Mouse (Mus musculus) neural tube, embryonic 15.5 days (tissue): ENCODE data around the gene Supt16. TPM values are rescaled to one million over a fixed set of nuclear protein-coding genes. Genes with fewer than 3 reads are reported as not detected.

Experiments
- ATAC-seq: fragments of 200-750 bp; cut with Nextera tagmentation; 2 replicates; pipeline ENCODE4 v1.8.0; 2017; ENCODE audit warnings: mild to moderate bottlenecking, moderate TSS enrichment, moderate library complexity; ENCODE audit not compliant: low FRiP score
- H3K27ac ChIP-seq: fragments of 300-500 bp; sonication (generic); replicated peaks from 2 replicates; pipeline ENCODE4 v1.5.1; 2015; ENCODE audit warnings: mild to moderate bottlenecking, inconsistent platforms
- H3K27me3 ChIP-seq: fragments of 300-500 bp; sonication (generic); replicated peaks from 2 replicates; pipeline ENCODE4 v1.6.1; 2015; ENCODE audit warnings: inconsistent platforms
- H3K36me3 ChIP-seq: fragments of 300-500 bp; sonication (generic); 2 replicates; pipeline ENCODE4 v1.6.1; 2015; ENCODE audit warnings: inconsistent platforms
- H3K4me1 ChIP-seq: fragments of 300-500 bp; sonication (generic); 2 replicates; pipeline ENCODE4 v1.6.1; 2015; ENCODE audit warnings: inconsistent platforms
- H3K4me2 ChIP-seq: fragments of 300-500 bp; sonication (generic); 2 replicates; pipeline ENCODE4 v1.6.1; 2015; ENCODE audit warnings: inconsistent platforms, mild to moderate bottlenecking, moderate library complexity
- H3K4me3 ChIP-seq: fragments of 300-500 bp; sonication (generic); replicated peaks from 2 replicates; pipeline ENCODE4 v1.5.1; 2015; ENCODE audit warnings: mild to moderate bottlenecking, inconsistent platforms
- H3K9ac ChIP-seq: fragments of 300-500 bp; sonication (generic); replicated peaks from 2 replicates; pipeline ENCODE4 v1.6.1; 2015; ENCODE audit warnings: mild to moderate bottlenecking, inconsistent platforms
- H3K9me3 ChIP-seq: fragments of 300-500 bp; sonication (generic); replicated peaks from 2 replicates; pipeline ENCODE4 v1.6.1; 2016; ENCODE audit warnings: inconsistent platforms
- WGBS: fragments of 180-500 bp; shearing (Covaris S2); methylation state at CpG from one replicate; pipeline ENCODE4 v1.1.7; 2015; ENCODE audit warnings: mixed read lengths; 5-methylcytosine and 5-hydroxymethylcytosine counted together
- polyA plus RNA-seq: library from polyadenylated mRNA; unstranded; fragments of >200 nt; fragmentation: Nextera tagmentation; extraction: Ambion mirVana; gene quantifications from 2 replicates; pipeline ENCODE4 v1.2.1, GENCODE M21; 2015

Supt16 gene
- polyA plus RNA-seq: 36.8 and 45.9 TPM in 2 replicates

DNA sequence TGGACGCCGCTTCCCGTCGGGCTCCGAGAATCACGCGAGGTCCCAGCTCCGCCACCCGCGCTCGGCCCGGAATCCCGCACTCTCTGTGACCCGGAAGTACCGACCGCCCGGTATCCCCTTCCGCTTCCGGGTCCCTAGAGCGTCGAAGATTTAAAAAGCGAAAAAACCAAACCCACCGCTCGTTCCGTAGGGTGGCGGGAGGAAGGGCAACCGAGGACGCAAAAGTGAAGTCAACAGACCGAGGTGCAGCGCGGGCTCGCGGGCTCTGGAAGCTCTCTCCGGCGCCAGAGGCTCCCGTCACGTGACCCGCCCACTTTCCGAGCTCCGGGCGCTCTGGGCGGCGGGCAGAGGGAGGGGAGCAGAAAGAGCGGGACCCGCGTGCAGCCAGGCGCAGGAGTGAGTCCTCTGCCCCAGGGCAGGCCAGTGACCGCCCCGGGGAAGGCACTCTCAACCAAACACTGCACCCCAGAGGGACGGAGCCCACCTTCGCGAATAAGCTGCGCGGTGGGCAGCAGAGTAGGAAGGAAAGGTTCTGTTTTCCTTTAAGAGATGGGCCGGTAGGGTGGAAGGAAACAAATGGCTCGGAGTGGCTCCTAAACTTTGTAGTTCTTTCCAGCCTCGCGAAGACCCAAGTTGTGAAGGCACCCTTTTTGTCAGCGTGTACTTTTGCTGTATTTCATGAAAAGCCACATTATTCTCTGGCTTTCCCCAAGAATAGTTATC is at the start of gene Supt16:
Gene Supt16, minus strand, starts transcription at position 261 of the 723 bp plus-strand sequence.
- Histone ChIP-seq H3K9ac (peak within 1 kb of the TSS; percentile 91), H3K27ac (peak within 1 kb of the TSS; percentile 95), H3K4me1 (peaks cover 21% of the 10 kb centered on the region), H3K9me3 (no peaks in the 10 kb centered on the region), H3K27me3 (no peaks in the 10 kb centered on the region), H3K4me2 (peak within 1 kb of the TSS; percentile 76), H3K36me3 (peaks cover 29% of the 10 kb centered on the region), H3K4me3 (peak within 1 kb of the TSS; percentile 100)
- ATAC-seq: peak; percentile 98
- WGBS: under 1% methylated on average over 59 of the region's 59 CpGs

DNA sequence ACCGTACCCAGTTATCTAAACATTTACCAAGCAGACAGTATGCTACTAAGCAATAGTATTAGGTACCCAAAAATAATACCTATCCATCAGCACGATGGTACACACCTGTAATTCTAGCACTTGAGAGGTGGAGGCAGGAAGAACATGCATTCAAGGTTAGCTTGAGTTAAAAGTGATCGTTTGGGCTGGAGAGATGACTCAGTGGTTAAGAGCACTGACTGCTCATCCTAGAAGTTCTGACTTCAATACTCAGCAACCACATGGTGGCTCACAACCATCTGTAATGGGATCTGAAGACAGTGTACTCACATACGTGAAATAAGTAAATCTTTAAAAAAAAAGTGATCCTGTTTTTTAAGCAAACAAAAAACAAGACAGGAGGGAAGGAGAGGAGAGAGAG is 48.9 kb upstream of the Supt16 start:
- H3K27me3 ChIP-seq: no peaks in the 10 kb centered on the region
- H3K4me2 ChIP-seq: no peak overlapping the region
- H3K27ac ChIP-seq: no peak overlapping the region
- no peak overlapping the region for H3K4me3 ChIP-seq
- no peak for ATAC-seq
- 82% methylated on average over 4 of the region's 4 CpGs for WGBS
- H3K36me3 ChIP-seq: no peaks in the 10 kb centered on the region
- H3K9ac ChIP-seq: no peak overlapping the region
- no peaks in the 10 kb centered on the region for H3K9me3 ChIP-seq
- H3K4me1 ChIP-seq: peaks cover 26% of the 10 kb centered on the region

DNA sequence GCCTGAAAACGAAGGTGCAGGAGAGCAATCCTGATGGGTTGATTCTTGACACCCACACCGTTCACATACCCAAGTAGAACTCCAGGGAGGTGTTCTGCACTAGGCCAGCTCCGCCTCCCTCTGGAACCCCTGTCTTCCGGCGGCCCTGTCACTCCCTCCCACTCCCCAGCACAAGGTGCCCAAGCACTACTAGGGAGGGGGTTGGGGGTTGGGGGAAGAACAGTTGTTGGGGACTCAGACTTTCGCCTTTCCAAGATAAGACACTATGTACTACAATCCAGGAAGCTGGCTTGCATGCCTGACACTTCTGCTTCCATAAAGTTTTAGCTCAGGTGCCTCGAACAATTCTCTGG is 47.5 kb upstream of the Supt16 start:
- H3K4me3 ChIP-seq: peak overlapping the region; percentile 78
- WGBS: 13% methylated on average over 7 of the region's 7 CpGs
- no peaks in the 10 kb centered on the region for H3K36me3 ChIP-seq
- H3K9ac ChIP-seq: peak overlapping the region; percentile 48
- H3K9me3 ChIP-seq: no peaks in the 10 kb centered on the region
- no peaks in the 10 kb centered on the region for H3K27me3 ChIP-seq
- H3K4me2 ChIP-seq: peak overlapping the region; percentile 78
- ATAC-seq: peak; percentile 80
- H3K27ac ChIP-seq: peak overlapping the region; percentile 62
- H3K4me1 ChIP-seq: peaks cover 26% of the 10 kb centered on the region

DNA sequence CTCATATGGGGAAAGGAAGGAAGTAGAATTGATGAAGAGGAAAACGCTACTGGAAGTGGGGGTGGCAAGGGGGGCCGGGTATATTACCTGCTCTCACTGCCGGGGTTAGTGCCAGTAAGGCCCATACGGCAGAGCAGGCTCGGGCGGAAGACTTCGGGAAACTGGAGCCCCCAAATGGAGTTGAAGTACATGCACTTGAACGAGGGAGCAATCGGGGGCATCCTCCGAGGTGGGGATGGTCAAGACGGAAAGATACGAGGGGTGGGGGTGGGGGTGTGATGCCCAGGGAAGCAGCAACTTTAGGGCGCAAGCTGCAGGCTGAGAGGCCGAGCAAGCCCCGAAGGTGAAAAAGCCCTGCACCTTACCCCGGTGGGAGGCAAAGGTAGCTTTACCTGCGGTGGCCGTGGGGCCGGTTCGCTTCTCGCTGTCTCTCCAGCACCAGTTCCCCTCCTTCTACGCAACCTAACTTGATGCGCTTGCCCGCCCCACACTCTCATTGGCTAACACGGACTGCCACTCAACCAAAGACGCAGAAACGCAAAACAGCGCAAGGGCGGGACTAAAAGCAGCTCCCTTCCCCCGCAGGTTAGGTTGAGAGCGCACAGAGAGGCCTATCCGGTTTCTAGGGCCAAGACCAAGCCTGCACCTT is 46.9 kb upstream of the Supt16 start:
- peak; percentile 100 for ATAC-seq
- Histone ChIP-seq H3K27me3 (no peaks in the 10 kb centered on the region), H3K9me3 (no peaks in the 10 kb centered on the region), H3K9ac (peak overlapping the region; percentile 78), H3K36me3 (no peaks in the 10 kb centered on the region), H3K4me3 (peak overlapping the region; percentile 78), H3K27ac (peak overlapping the region; percentile 80), H3K4me1 (peaks cover 26% of the 10 kb centered on the region), H3K4me2 (peak overlapping the region; percentile 78)
- under 1% methylated on average over 32 of the region's 32 CpGs for WGBS

DNA sequence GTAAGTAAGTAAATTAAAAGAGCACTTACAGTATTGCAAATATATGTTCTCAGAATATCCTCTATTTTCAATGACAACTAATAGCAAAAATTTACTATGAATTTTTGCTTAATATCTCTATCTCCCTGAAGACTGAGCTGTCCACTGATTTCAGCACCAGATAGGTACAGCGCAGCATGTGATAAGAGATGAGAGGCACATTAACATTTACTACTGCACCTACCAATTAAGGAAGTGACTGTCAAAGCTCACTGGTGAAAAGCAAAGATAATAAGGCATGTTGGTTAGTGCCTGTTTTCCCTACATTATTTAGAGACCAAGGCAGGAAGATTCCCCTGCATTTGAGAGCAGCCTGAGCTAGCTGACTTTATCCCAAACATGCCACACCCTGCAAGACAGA is 39.0 kb upstream of the Supt16 start:
- Histone ChIP-seq H3K9me3 (no peaks in the 10 kb centered on the region), H3K27ac (no peak overlapping the region), H3K36me3 (peaks cover 52% of the 10 kb centered on the region), H3K4me1 (no peaks in the 10 kb centered on the region), H3K4me2 (no peak overlapping the region), H3K4me3 (no peak overlapping the region), H3K27me3 (no peaks in the 10 kb centered on the region), H3K9ac (no peak overlapping the region)
- no peak for ATAC-seq
- WGBS: 92% methylated on average over 1 of the region's 1 CpGs

DNA sequence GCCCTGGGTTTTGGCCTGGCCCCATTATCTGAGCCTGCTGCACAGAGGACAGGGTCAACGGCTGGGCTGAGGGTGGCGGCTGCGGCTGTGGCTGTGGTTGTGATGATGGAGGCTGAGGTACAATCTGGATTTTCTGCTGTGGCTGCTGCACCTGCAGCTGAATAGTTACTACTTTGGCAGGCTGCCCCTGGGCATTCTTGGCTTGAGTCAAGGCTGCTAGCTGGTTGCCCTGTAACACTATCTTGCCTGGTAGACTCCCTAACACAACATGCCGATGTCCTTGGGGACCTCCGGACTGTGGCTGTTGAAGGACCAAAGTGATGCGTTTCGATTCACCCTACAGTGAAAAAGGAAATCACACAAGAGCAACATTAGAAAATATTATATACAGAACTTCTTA is 37.9 kb upstream of the Supt16 start:
- H3K4me3 ChIP-seq: no peak overlapping the region
- H3K36me3 ChIP-seq: peaks cover 62% of the 10 kb centered on the region
- 91% methylated on average over 7 of the region's 7 CpGs for WGBS
- H3K9me3 ChIP-seq: no peaks in the 10 kb centered on the region
- ATAC-seq: no peak
- H3K9ac ChIP-seq: no peak overlapping the region
- no peak overlapping the region for H3K4me2 ChIP-seq
- H3K27ac ChIP-seq: no peak overlapping the region
- no peaks in the 10 kb centered on the region for H3K27me3 ChIP-seq
- H3K4me1 ChIP-seq: no peaks in the 10 kb centered on the region

DNA sequence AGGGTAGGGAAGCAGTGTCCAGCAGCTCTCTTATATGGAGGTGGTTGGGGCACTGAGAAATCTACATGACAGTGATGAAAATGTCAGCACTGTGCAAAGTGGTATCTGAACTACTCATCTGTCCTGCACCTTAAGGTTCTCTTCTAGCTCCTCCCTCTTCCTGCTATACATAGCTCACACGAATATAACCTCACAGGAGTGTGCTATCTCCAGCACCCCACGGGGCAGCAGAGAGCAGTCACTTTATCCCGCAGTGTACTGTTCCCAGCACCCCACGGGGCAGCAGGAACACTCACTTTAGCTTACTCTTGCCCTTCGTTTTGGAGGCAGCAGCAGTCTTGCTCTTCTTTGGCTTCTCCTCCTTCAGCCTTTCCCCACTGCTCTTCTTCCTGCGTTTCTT is 35.0 kb upstream of the Supt16 start:
- no peak for ATAC-seq
- H3K27ac ChIP-seq: no peak overlapping the region
- H3K27me3 ChIP-seq: no peaks in the 10 kb centered on the region
- WGBS: 87% methylated on average over 6 of the region's 6 CpGs
- no peaks in the 10 kb centered on the region for H3K9me3 ChIP-seq
- no peak overlapping the region for H3K4me3 ChIP-seq
- H3K9ac ChIP-seq: no peak overlapping the region
- no peak overlapping the region for H3K4me2 ChIP-seq
- H3K4me1 ChIP-seq: no peaks in the 10 kb centered on the region
- peaks cover 84% of the 10 kb centered on the region for H3K36me3 ChIP-seq

DNA sequence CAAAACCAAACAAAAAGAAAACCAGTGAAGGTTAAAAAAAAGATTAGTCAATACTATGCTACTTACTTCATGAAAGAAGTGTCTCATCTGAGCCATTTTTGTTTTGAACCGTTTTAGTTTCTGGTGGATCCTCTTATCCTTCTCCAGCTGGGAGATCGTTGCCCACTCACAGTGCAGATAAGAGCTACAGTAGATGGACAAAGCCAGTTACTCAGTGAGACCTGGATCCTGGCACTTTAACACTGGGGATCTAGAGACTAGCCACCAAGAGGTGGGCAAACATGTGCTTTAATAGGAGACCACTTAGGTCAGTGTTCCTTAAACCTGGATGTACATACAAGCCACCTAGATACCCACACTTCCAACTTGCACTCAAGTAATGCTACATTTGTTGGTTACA is 28.8 kb upstream of the Supt16 start:
- no peaks in the 10 kb centered on the region for H3K27me3 ChIP-seq
- peaks cover 87% of the 10 kb centered on the region for H3K36me3 ChIP-seq
- H3K4me2 ChIP-seq: no peak overlapping the region
- no peaks in the 10 kb centered on the region for H3K9me3 ChIP-seq
- no peaks in the 10 kb centered on the region for H3K4me1 ChIP-seq
- no peak for ATAC-seq
- 93% methylated on average over 2 of the region's 2 CpGs for WGBS
- no peak overlapping the region for H3K27ac ChIP-seq
- no peak overlapping the region for H3K4me3 ChIP-seq
- H3K9ac ChIP-seq: no peak overlapping the region

DNA sequence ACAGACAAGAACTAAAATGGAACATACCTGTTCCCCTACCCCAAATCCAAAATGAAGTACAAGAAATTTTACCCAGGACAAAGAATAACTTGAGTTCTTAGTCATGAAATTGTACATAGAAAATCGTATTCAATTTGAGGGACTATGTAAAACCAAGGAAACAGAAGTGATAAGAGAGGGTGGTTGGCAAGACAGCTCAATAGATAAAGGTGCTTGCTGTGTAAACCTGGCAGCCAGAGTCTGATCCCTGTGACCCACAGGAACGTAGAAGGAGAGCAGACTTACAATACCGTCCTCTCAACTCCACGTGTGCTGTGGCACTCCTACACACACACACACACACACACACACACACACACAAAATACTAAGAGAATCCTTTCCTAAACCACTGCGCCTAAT is 20.0 kb upstream of the Supt16 start:
- Histone ChIP-seq H3K4me1 (no peaks in the 10 kb centered on the region), H3K9me3 (no peaks in the 10 kb centered on the region), H3K27ac (no peak overlapping the region), H3K27me3 (no peaks in the 10 kb centered on the region), H3K4me3 (no peak overlapping the region), H3K9ac (no peak overlapping the region), H3K36me3 (peaks cover 88% of the 10 kb centered on the region), H3K4me2 (no peak overlapping the region)
- no peak for ATAC-seq
- WGBS: 96% methylated on average over 5 of the region's 5 CpGs

DNA sequence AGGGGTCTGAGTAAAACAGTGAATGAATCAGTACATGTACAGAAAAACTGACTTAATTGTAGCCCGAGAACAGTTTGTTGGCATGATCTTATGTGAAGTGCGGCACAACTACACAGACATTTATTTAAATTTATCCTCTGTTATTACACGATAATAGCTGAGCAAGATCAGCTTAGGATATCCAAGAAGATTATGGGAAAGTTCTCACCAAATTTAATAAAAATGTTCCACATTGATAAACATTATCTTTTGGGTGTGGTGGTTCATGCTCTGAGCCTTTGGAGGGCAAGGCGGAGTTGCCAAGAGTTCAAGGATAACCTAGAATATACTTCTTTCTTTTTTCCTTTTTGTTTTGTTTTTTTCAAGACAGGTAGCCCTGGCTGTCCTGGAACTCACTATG is 2.2 kb upstream of the Supt16 start:
- no peak overlapping the region for H3K4me3 ChIP-seq
- H3K4me1 ChIP-seq: peaks cover 21% of the 10 kb centered on the region
- H3K27ac ChIP-seq: no peak overlapping the region
- H3K9me3 ChIP-seq: no peaks in the 10 kb centered on the region
- WGBS: 98% methylated on average over 4 of the region's 4 CpGs
- H3K36me3 ChIP-seq: peaks cover 46% of the 10 kb centered on the region
- H3K27me3 ChIP-seq: no peaks in the 10 kb centered on the region
- ATAC-seq: no peak
- H3K9ac ChIP-seq: no peak overlapping the region
- no peak overlapping the region for H3K4me2 ChIP-seq

DNA sequence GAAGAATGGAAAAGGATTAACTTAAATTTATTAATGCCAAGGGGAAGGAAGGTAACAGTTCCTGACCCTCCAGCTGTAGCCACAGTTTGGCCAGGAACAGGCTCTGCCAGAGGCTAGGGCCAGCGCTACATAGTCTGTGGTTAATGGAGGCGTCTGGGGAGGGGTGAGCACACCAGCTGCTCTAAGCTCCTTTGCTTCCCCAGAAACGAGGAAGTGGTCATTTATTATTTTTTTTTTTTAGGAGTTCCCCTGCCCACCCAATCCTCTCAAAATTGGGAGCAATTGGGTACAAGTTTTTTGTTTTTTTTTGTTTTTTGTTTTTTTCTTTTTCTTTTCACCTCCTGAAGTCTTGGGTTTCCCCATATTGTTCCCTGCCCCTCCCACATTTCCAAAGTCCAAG is 925 bp upstream of the Supt16 start:
- Histone ChIP-seq H3K9me3 (no peaks in the 10 kb centered on the region), H3K36me3 (peaks cover 35% of the 10 kb centered on the region), H3K4me2 (peak overlapping the region; percentile 76), H3K27me3 (no peaks in the 10 kb centered on the region), H3K27ac (no peak overlapping the region), H3K4me3 (no peak overlapping the region), H3K9ac (no peak overlapping the region), H3K4me1 (peaks cover 21% of the 10 kb centered on the region)
- WGBS: 23% methylated on average over 3 of the region's 3 CpGs
- ATAC-seq: no peak
